Mouse (Mus musculus) megakaryocyte, embryonic 14.5 days (primary cell): Measurements from ENCODE around the gene Gm8797.

Experiments used
- FLI1 ChIP-seq: IDR thresholded peaks from 2 replicates; pipeline ENCODE4 v1.6.1; 2012; ENCODE audit warnings: low read length, inconsistent platforms, mixed read lengths
- GATA1 ChIP-seq: IDR thresholded peaks from 3 replicates; pipeline ENCODE4 v1.6.1; 2012; ENCODE audit warnings: mixed read lengths, low read length, inconsistent platforms, borderline replicate concordance

DNA sequence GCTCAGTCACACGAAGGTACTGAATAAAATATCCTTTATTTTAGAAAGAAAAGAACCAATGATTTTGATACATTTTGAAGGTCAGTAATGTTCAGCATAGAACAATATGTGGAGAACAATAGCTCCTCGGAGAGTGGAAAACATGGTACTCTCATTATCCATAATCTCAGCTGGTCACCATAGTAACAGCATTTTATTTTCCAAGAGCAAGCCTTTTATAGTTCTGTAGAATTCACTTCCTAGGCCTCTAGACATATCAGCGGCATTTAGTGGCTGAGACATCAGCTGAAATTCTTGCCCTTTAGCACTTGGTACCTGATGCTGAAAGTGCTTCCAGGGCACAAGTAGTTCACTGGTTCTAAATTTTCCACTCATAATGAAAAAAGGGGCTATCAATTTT lies 15.7 kb downstream of the Gm8797 start:
- TF ChIP-seq GATA1 (no peak), FLI1 (no peak)
